Mouse (Mus musculus) MEL (cell line): Measurements from ENCODE around the gene Homer1.

Experiments
- BHLHE40 ChIP-seq: IDR thresholded peaks from 2 replicates; pipeline ENCODE4 v1.6.1; 2012; ENCODE audit warnings: low read depth, mild to moderate bottlenecking, inconsistent platforms, low read length, improper control_type of control experiment, borderline replicate concordance
- CHD2 ChIP-seq: IDR thresholded peaks from 2 replicates; pipeline ENCODE4 v1.6.1; 2011; ENCODE audit warnings: low read length, improper control_type of control experiment
- CTCF ChIP-seq, 3 experiments: IDR thresholded peaks in 2 of 3; conservative IDR thresholded peaks in 1 of 3; 2 replicates each; pipeline ENCODE4 v1.5.1; 2011 to 2012; ENCODE audit warnings: low read length in 3 of 3, low read depth in 2 of 3, mild to moderate bottlenecking in 2 of 3, improper control_type of control experiment in 1 of 3, inconsistent platforms in 1 of 3, mixed read lengths in 1 of 3, moderate library complexity in 1 of 3; ENCODE audit not compliant: control insufficient read depth in 1 of 3, insufficient read depth in 1 of 3, poor library complexity in 1 of 3, severe bottlenecking in 1 of 3
- ELF1 ChIP-seq: IDR thresholded peaks from 2 replicates; pipeline ENCODE4 v1.6.1; 2014; ENCODE audit warnings: low read depth, mild to moderate bottlenecking, inconsistent platforms, low read length, improper control_type of control experiment, moderate library complexity
- EP300 ChIP-seq, 2 experiments: IDR thresholded peaks; 2 replicates each; pipeline ENCODE4 v1.6.1; 2011; ENCODE audit warnings: improper control_type of control experiment in 2 of 2, low read length in 2 of 2, low read depth in 1 of 2, mild to moderate bottlenecking in 1 of 2
- ETS1 ChIP-seq: IDR thresholded peaks from 2 replicates; pipeline ENCODE4 v1.6.1; 2012; ENCODE audit warnings: low read depth, mild to moderate bottlenecking, inconsistent platforms, low read length, improper control_type of control experiment, moderate library complexity
- JUND ChIP-seq: IDR thresholded peaks from 2 replicates; pipeline ENCODE4 v1.6.1; 2011; ENCODE audit warnings: low read depth, mild to moderate bottlenecking, improper control_type of control experiment, low read length
- MAZ ChIP-seq: IDR thresholded peaks from 2 replicates; pipeline ENCODE4 v1.6.1; 2012; ENCODE audit warnings: low read depth, mild to moderate bottlenecking, inconsistent platforms, low read length, improper control_type of control experiment
- NELFE ChIP-seq: IDR thresholded peaks from 2 replicates; pipeline ENCODE4 v1.6.1; 2011; ENCODE audit warnings: low read depth, low read length, improper control_type of control experiment
- POLR2A ChIP-seq, 2 experiments: IDR thresholded peaks; 2 replicates each; pipeline ENCODE4 v1.6.1; 2011 to 2012; ENCODE audit warnings: low read length in 2 of 2, mild to moderate bottlenecking in 2 of 2, control low read depth in 1 of 2, improper control_type of control experiment in 1 of 2, low read depth in 1 of 2, moderate library complexity in 1 of 2; ENCODE audit not compliant: control insufficient read depth in 1 of 2, insufficient read depth in 1 of 2, poor library complexity in 1 of 2
- POLR2AphosphoS2 ChIP-seq: IDR thresholded peaks from 2 replicates; pipeline ENCODE4 v1.6.1; 2011; ENCODE audit warnings: low read length, improper control_type of control experiment
- ZC3H11A ChIP-seq: IDR thresholded peaks from 2 replicates; pipeline ENCODE4 v1.6.1; 2012; ENCODE audit warnings: low read depth, mild to moderate bottlenecking, inconsistent platforms, low read length, improper control_type of control experiment

GRCm38 (mm10) chr13:93345854-93346253, 46.4 kb downstream of the Homer1 start:
- TF ChIP-seq BHLHE40 = no peak
- no peak for TF ChIP-seq CTCF (IDR thresholded peaks at IDR 0.05 in 2 of 3, conservative IDR thresholded peaks at IDR 0.05 in 1 of 3; ENCODE audit: control insufficient read depth in 1 of 3, insufficient read depth in 1 of 3, low read depth in 2 of 3, low read length in 3 of 3, poor library complexity in 1 of 3, severe bottlenecking in 1 of 3)
- 0 out of 2 replicates have a peak, but pooled peaks have one; percentile 43 for TF ChIP-seq ETS1
- no peak for TF ChIP-seq MAZ
- no peak for TF ChIP-seq ZC3H11A
- TF ChIP-seq ELF1 = no peak
- peak in 1 of 2 experiments; percentile 50; a peak in 3 of 4 replicates for TF ChIP-seq EP300 (IDR thresholded peaks at IDR 0.05; ENCODE audit: low read depth in 1 of 2, low read length in 2 of 2)
- TF ChIP-seq POLR2AphosphoS2 = no peak
- no peak for TF ChIP-seq POLR2A (IDR thresholded peaks at IDR 0.05; ENCODE audit: control insufficient read depth in 1 of 2, insufficient read depth in 1 of 2, low read depth in 1 of 2, low read length in 2 of 2, poor library complexity in 1 of 2)
- no peak for TF ChIP-seq JUND
- TF ChIP-seq CHD2 = no peak
- TF ChIP-seq NELFE = no peak
